Mouse (Mus musculus) hindbrain, postnatal 0 days (tissue): ENCODE measurements around the gene Defb22. TPM values are rescaled to one million over a fixed set of nuclear protein-coding genes. Genes with fewer than 3 reads are reported as not detected.
A peak's percentile ranks its signal among the peaks of the same experiment; 100 is the strongest.

Experiments
- ATAC-seq: fragments of 200-750 bp; cut with Nextera tagmentation; 2 replicates; pipeline ENCODE4 v1.8.0; 2017; ENCODE audit warnings: mild to moderate bottlenecking, moderate TSS enrichment, moderate library complexity
- DNase-seq: peaks from one replicate; pipeline ENCODE4 v3.0.0-alpha.2; 2015; ENCODE audit warnings: low spot score
- H3K27ac ChIP-seq: fragments of 300-500 bp; sonication (generic); 2 replicates; pipeline ENCODE4 v1.5.1; 2014; ENCODE audit warnings: mild to moderate bottlenecking
- H3K27me3 ChIP-seq: fragments of 300-500 bp; sonication (generic); 2 replicates; pipeline ENCODE4 v1.6.1; 2014; ENCODE audit warnings: low read length, mixed read lengths; ENCODE audit not compliant: insufficient read depth
- H3K36me3 ChIP-seq: fragments of 300-500 bp; sonication (generic); 2 replicates; pipeline ENCODE4 v1.6.1; 2014; ENCODE audit warnings: low read length, mixed read lengths; ENCODE audit not compliant: insufficient read depth
- H3K4me1 ChIP-seq: fragments of 300-500 bp; sonication (generic); 2 replicates; pipeline ENCODE4 v1.6.1; 2014; ENCODE audit warnings: antibody characterized with exemption, low read length, mixed read lengths; ENCODE audit not compliant: insufficient read depth
- H3K4me2 ChIP-seq: fragments of 300-500 bp; sonication (generic); 2 replicates; pipeline ENCODE4 v1.6.1; 2014; ENCODE audit warnings: low read depth, mild to moderate bottlenecking, low read length, moderate library complexity, mixed read lengths
- H3K4me3 ChIP-seq: fragments of 300-500 bp; sonication (generic); 2 replicates; pipeline ENCODE4 v1.5.1; 2014; ENCODE audit warnings: low read length
- H3K9ac ChIP-seq: fragments of 300-500 bp; sonication (generic); replicated peaks from 2 replicates; pipeline ENCODE4 v1.6.1; 2014; ENCODE audit warnings: mild to moderate bottlenecking, low read length, moderate library complexity, mixed read lengths
- H3K9me3 ChIP-seq: fragments of 300-500 bp; sonication (generic); 2 replicates; pipeline ENCODE4 v1.6.1; 2016; ENCODE audit warnings: low read length, mixed read lengths
- CTCF ChIP-seq: IDR thresholded peaks from 2 replicates; pipeline ENCODE4 v1.5.1; 2016; ENCODE audit warnings: antibody characterized with exemption, control low read depth, low read depth
- WGBS: fragments of 180-500 bp; shearing (Covaris S2); extraction: QIAGEN DNeasy Blood & Tissue Kit; methylation state at CpG from one replicate; pipeline ENCODE4 v1.1.7; 2014; 5-methylcytosine and 5-hydroxymethylcytosine counted together
- polyA plus RNA-seq: library from polyadenylated mRNA; unstranded; fragments of >200 nt; fragmentation: Nextera tagmentation; extraction: Ambion mirVana; gene quantifications from 2 replicates; pipeline ENCODE4 v1.2.1, GENCODE M21; 2015
- total RNA-seq: library from RNA; depleted of rRNA; stranded (reverse); fragments of >200 nt; gene quantifications from 2 replicates; pipeline ENCODE4 v1.2.3, GENCODE M21; 2014; rRNA removed

The Defb22 gene
- total and polyA plus RNA-seq, 2 experiments from 2014 or later = not detected

GRCm38 (mm10) chr2:152443281-152443680 is 46.7 kb downstream of the Defb22 start:
- 72% methylated on average over 8 of the region's 8 CpGs for WGBS
- TF ChIP-seq CTCF = no peak
- Histone ChIP-seq H3K4me2 (no peak overlapping the region), H3K9me3 (no peaks in the 10 kb centered on the region), H3K4me3 (no peak overlapping the region), H3K27ac (no peak overlapping the region), H3K27me3 (no peaks in the 10 kb centered on the region), H3K36me3 (no peaks in the 10 kb centered on the region), H3K4me1 (peaks cover 4% of the 10 kb centered on the region), H3K9ac (no peak overlapping the region)
- DNase-seq = peak; percentile 59
- ATAC-seq = no peak

GRCm38 (mm10) chr2:152442322-152442721 is 47.6 kb downstream of the Defb22 start:
- Histone ChIP-seq H3K36me3 (no peaks in the 10 kb centered on the region), H3K9me3 (no peaks in the 10 kb centered on the region), H3K4me2 (no peak overlapping the region), H3K4me3 (no peak overlapping the region), H3K4me1 (peaks cover 4% of the 10 kb centered on the region), H3K27ac (no peak overlapping the region), H3K27me3 (no peaks in the 10 kb centered on the region), H3K9ac (no peak overlapping the region)
- DNase-seq (no peak), ATAC-seq (no peak)
- 59% methylated on average over 4 of the region's 4 CpGs for WGBS
- no peak for TF ChIP-seq CTCF

- DNase-seq = no peak
- H3K4me3 ChIP-seq = no peak overlapping the region
- peaks cover 4% of the 10 kb centered on the region for H3K4me1 ChIP-seq
- no peak overlapping the region for H3K9ac ChIP-seq
- WGBS = 88% methylated on average over 2 of the region's 2 CpGs
- no peaks in the 10 kb centered on the region for H3K27me3 ChIP-seq
- no peak for TF ChIP-seq CTCF
- no peaks in the 10 kb centered on the region for H3K9me3 ChIP-seq
- no peaks in the 10 kb centered on the region for H3K36me3 ChIP-seq
- no peak overlapping the region for H3K4me2 ChIP-seq
- ATAC-seq = no peak
- H3K27ac ChIP-seq = no peak overlapping the region
These were observed 50.1 kb downstream of the Defb22 start for GRCm38 (mm10) chr2:152439833-152440232.

GRCm38 (mm10) chr2:152438963-152439362 is 51.0 kb downstream of the Defb22 start:
- Histone ChIP-seq H3K27ac (no peak overlapping the region), H3K27me3 (no peaks in the 10 kb centered on the region), H3K9ac (no peak overlapping the region), H3K9me3 (no peaks in the 10 kb centered on the region), H3K36me3 (no peaks in the 10 kb centered on the region), H3K4me2 (no peak overlapping the region), H3K4me3 (no peak overlapping the region), H3K4me1 (peaks cover 4% of the 10 kb centered on the region)
- DNase-seq (no peak), ATAC-seq (no peak)
- peak; percentile 44 for TF ChIP-seq CTCF
- WGBS = 71% methylated on average over 1 of the region's 1 CpGs

- WGBS = 4% methylated on average over 23 of the region's 23 CpGs
- peak overlapping the region; percentile 9; the same call in 1 of the 2 replicates for H3K27ac ChIP-seq
- TF ChIP-seq CTCF = peak; percentile 95
- H3K27me3 ChIP-seq = no peaks in the 10 kb centered on the region
- H3K9me3 ChIP-seq = no peaks in the 10 kb centered on the region
- peak; percentile 89 for ATAC-seq
- no peaks in the 10 kb centered on the region for H3K4me1 ChIP-seq
- H3K4me2 ChIP-seq = peak overlapping the region; percentile 53
- no peak overlapping the region for H3K9ac ChIP-seq
- peak; percentile 91 for DNase-seq
- no peaks in the 10 kb centered on the region for H3K36me3 ChIP-seq
- H3K4me3 ChIP-seq = peak overlapping the region; percentile 20; the same call in 1 of the 2 replicates
These were observed 52.7 kb downstream of the Defb22 start for GRCm38 (mm10) chr2:152436983-152437860.

- peak; percentile 36 for DNase-seq
- no peak for TF ChIP-seq CTCF
- no peaks in the 10 kb centered on the region for H3K4me1 ChIP-seq
- peak overlapping the region; percentile 9; the same call in 1 of the 2 replicates for H3K27ac ChIP-seq
- no peak overlapping the region for H3K9ac ChIP-seq
- peak; percentile 36; the same call in 1 of the 2 replicates for ATAC-seq
- 77% methylated on average over 7 of the region's 7 CpGs for WGBS
- H3K4me2 ChIP-seq = no peak overlapping the region
- H3K36me3 ChIP-seq = no peaks in the 10 kb centered on the region
- H3K4me3 ChIP-seq = no peak overlapping the region
- H3K9me3 ChIP-seq = no peaks in the 10 kb centered on the region
- no peaks in the 10 kb centered on the region for H3K27me3 ChIP-seq
These were observed 53.5 kb downstream of the Defb22 start for GRCm38 (mm10) chr2:152436405-152436901.

Other genes starting within 250 kb of the Defb22 start
- 44.5 and 48.8 TPM in 2 replicates for gene Tbc1d20, start 196.3 kb downstream of the Defb22 start, total RNA-seq
- gene Tbc1d20, start 196.3 kb downstream of the Defb22 start, polyA plus RNA-seq = 27.5 and 27.7 TPM in 2 replicates
- 119 and 135 TPM in 2 replicates for gene Rbck1, start 157.5 kb downstream of the Defb22 start, total RNA-seq
- 77.9 and 81.6 TPM in 2 replicates for gene Rbck1, start 157.5 kb downstream of the Defb22 start, polyA plus RNA-seq
- gene Trib3, start 146.1 kb downstream of the Defb22 start, total RNA-seq = 2.5 and 4.2 TPM in 2 replicates
- 2.7 and 3.4 TPM in 2 replicates for gene Trib3, start 146.1 kb downstream of the Defb22 start, polyA plus RNA-seq
- gene Nrsn2, start 113.5 kb downstream of the Defb22 start, total RNA-seq = 64.5 and 72.2 TPM in 2 replicates
- gene Nrsn2, start 113.5 kb downstream of the Defb22 start, polyA plus RNA-seq = 83.8 and 91.3 TPM in 2 replicates
- gene Sox12, start 92.1 kb downstream of the Defb22 start, total RNA-seq = 49.7 and 50.2 TPM in 2 replicates
- gene Sox12, start 92.1 kb downstream of the Defb22 start, polyA plus RNA-seq = 9.7 and 10.1 TPM in 2 replicates
- gene Zcchc3, start 75.1 kb downstream of the Defb22 start, total RNA-seq = 17.4 TPM in 2 replicates
- gene Zcchc3, start 75.1 kb downstream of the Defb22 start, polyA plus RNA-seq = 15.8 and 16.1 TPM in 2 replicates
- gene 6820408C15Rik, start 74.6 kb downstream of the Defb22 start, total RNA-seq = 2.3 and 3.9 TPM in 2 replicates
- gene 6820408C15Rik, start 74.6 kb downstream of the Defb22 start, polyA plus RNA-seq = 3.6 and 4.0 TPM in 2 replicates
- gene Defb23, start 25.5 kb downstream of the Defb22 start, total RNA-seq = not detected in 2 replicates
- gene Defb23, start 25.5 kb downstream of the Defb22 start, polyA plus RNA-seq = not detected in 2 replicates
- gene Defb20, start 13.1 kb downstream of the Defb22 start, total RNA-seq = not detected in 2 replicates
- gene Defb20, start 13.1 kb downstream of the Defb22 start, polyA plus RNA-seq = not detected in 2 replicates
- gene Defb26, start 21.6 kb upstream of the Defb22 start, total RNA-seq = not detected in 2 replicates
- not detected in 2 replicates for gene Defb26, start 21.6 kb upstream of the Defb22 start, polyA plus RNA-seq
- gene Defb28, start 28.1 kb upstream of the Defb22 start, total RNA-seq = not detected in 2 replicates
- not detected in 2 replicates for gene Defb28, start 28.1 kb upstream of the Defb22 start, polyA plus RNA-seq
- gene Defb29, start 50.0 kb upstream of the Defb22 start, total RNA-seq = not detected in 2 replicates
- not detected in 2 replicates for gene Defb29, start 50.0 kb upstream of the Defb22 start, polyA plus RNA-seq
- not detected in 2 replicates for gene Gm17416, start 79.2 kb upstream of the Defb22 start, total RNA-seq
- gene Gm17416, start 79.2 kb upstream of the Defb22 start, polyA plus RNA-seq = not detected in 2 replicates
- gene Defb21, start 82.6 kb upstream of the Defb22 start, total RNA-seq = not detected in 2 replicates
- not detected in 2 replicates for gene Defb21, start 82.6 kb upstream of the Defb22 start, polyA plus RNA-seq
- not detected in 2 replicates for gene Defb19, start 90.2 kb upstream of the Defb22 start, total RNA-seq
- not detected in 2 replicates for gene Defb19, start 90.2 kb upstream of the Defb22 start, polyA plus RNA-seq
- gene Defb45, start 109.3 kb upstream of the Defb22 start, total RNA-seq = not detected in 2 replicates
- gene Defb45, start 109.3 kb upstream of the Defb22 start, polyA plus RNA-seq = not detected in 2 replicates
- not detected in 2 replicates for gene Defb36, start 114.2 kb upstream of the Defb22 start, total RNA-seq
- gene Defb36, start 114.2 kb upstream of the Defb22 start, polyA plus RNA-seq = not detected in 2 replicates
- not detected in 2 replicates for gene Defb25, start 132.9 kb upstream of the Defb22 start, total RNA-seq
- not detected in 2 replicates for gene Defb25, start 132.9 kb upstream of the Defb22 start, polyA plus RNA-seq
- 1.0 and 1.1 TPM in 2 replicates for gene Rem1, start 136.8 kb upstream of the Defb22 start, total RNA-seq
- 0.57 and 0.65 TPM in 2 replicates for gene Rem1, start 136.8 kb upstream of the Defb22 start, polyA plus RNA-seq
- 182 and 196 TPM in 2 replicates for gene H13, start 179.3 kb upstream of the Defb22 start, total RNA-seq
- gene H13, start 179.3 kb upstream of the Defb22 start, polyA plus RNA-seq = 162 and 163 TPM in 2 replicates
- 9.0 and 14.0 TPM in 2 replicates for gene Mcts2, start 196.9 kb upstream of the Defb22 start, total RNA-seq
- gene Mcts2, start 196.9 kb upstream of the Defb22 start, polyA plus RNA-seq = 29.4 and 31.2 TPM in 2 replicates
- gene Id1, start 246.1 kb upstream of the Defb22 start, total RNA-seq = 142 and 198 TPM in 2 replicates
- gene Id1, start 246.1 kb upstream of the Defb22 start, polyA plus RNA-seq = 99.3 and 104 TPM in 2 replicates